Mouse (Mus musculus) bone marrow, adult 2 months (tissue): ENCODE measurements around the gene Diaph3. TPM values are rescaled to one million over a fixed set of nuclear protein-coding genes. Genes with fewer than 3 reads are reported as not detected.

Experiments used
- H3K27ac ChIP-seq: fragments of 200-500 bp; 2 replicates; pipeline ENCODE4 v1.5.1; 2012; ENCODE audit warnings: low read depth, mild to moderate bottlenecking, control low read depth, inconsistent platforms, low read length; ENCODE audit not compliant: control insufficient read depth, poor library complexity, insufficient read depth
- H3K4me1 ChIP-seq: fragments of 200-500 bp; 2 replicates; pipeline ENCODE4 v1.6.1; 2011; ENCODE audit warnings: low read length; ENCODE audit not compliant: control insufficient read depth, insufficient read depth
- H3K4me3 ChIP-seq: fragments of 200-500 bp; replicated peaks from 2 replicates; pipeline ENCODE3; 2011; ENCODE audit warnings: mild to moderate bottlenecking, low read depth, low read length, control low read depth; ENCODE audit not compliant: control insufficient read depth
- CTCF ChIP-seq: fragments of 200-500 bp; IDR thresholded peaks from 2 replicates; pipeline ENCODE4 v1.5.1; 2011; ENCODE audit warnings: low read length, control low read depth; ENCODE audit not compliant: control insufficient read depth, insufficient read depth
- POLR2A ChIP-seq: fragments of 200-500 bp; IDR thresholded peaks from 2 replicates; pipeline ENCODE4 v1.6.1; 2011; ENCODE audit warnings: low read depth, mild to moderate bottlenecking, control low read depth, low read length, borderline replicate concordance; ENCODE audit not compliant: control insufficient read depth
- WGBS: fragments of 180-500 bp; shearing (Covaris S2); methylation state at CpG from one replicate; pipeline ENCODE4 v1.1.7; 2018; 5-methylcytosine and 5-hydroxymethylcytosine counted together
- polyA plus RNA-seq: library from polyadenylated mRNA; stranded (reverse); fragments of >200 nt; gene quantifications from 2 replicates; pipeline ENCODE4 v1.2.4, GENCODE M21; 2011; ENCODE audit warnings: low replicate concordance; ENCODE audit not compliant: missing spikeins, insufficient read depth, insufficient read length

Gene Diaph3
- polyA plus RNA-seq, 1 experiment: 30.7 TPM

GRCm38 (mm10) chr14:86781553-86782273 lies 359.3 kb downstream of the Diaph3 start:
- H3K27ac ChIP-seq: no peak overlapping the region
- WGBS: 72% methylated on average over 6 of the region's 6 CpGs
- no peak overlapping the region for H3K4me3 ChIP-seq
- no peaks in the 10 kb centered on the region; the same call in 1 of the 2 replicates for H3K4me1 ChIP-seq
- TF ChIP-seq CTCF (0 out of 2 replicates have a peak, but pooled peaks have one; percentile 18), POLR2A (no peak)

- WGBS: 93% methylated on average over 2 of the region's 2 CpGs
- no peak for TF ChIP-seq CTCF
- H3K4me3 ChIP-seq: no peak overlapping the region
Observed at GRCm38 (mm10) chr14:86773311-86773710, 367.7 kb downstream of the Diaph3 start.

GRCm38 (mm10) chr14:86772176-86773150 lies 368.6 kb downstream of the Diaph3 start:
- Histone ChIP-seq H3K4me1 (no peaks in the 10 kb centered on the region; the same call in 1 of the 2 replicates), H3K27ac (no peak overlapping the region), H3K4me3 (no peak overlapping the region)
- no peak for TF ChIP-seq POLR2A
- TF ChIP-seq CTCF: no peak
- 90% methylated on average over 14 of the region's 14 CpGs for WGBS

More at GRCm38 (mm10) chr14:86773311-86773710, 367.7 kb downstream of the Diaph3 start:
- Histone ChIP-seq H3K27ac (no peak overlapping the region), H3K4me1 (no peaks in the 10 kb centered on the region; the same call in 1 of the 2 replicates)

GRCm38 (mm10) chr14:86764286-86764685 lies 376.7 kb downstream of the Diaph3 start:
- TF ChIP-seq CTCF (no peak), POLR2A (no peak)
- no peaks in the 10 kb centered on the region for H3K4me1 ChIP-seq
- H3K27ac ChIP-seq: no peak overlapping the region
- no peak overlapping the region for H3K4me3 ChIP-seq
- 88% methylated on average over 2 of the region's 2 CpGs for WGBS

GRCm38 (mm10) chr14:86757604-86758520 lies 383.2 kb downstream of the Diaph3 start:
- H3K4me1 ChIP-seq: no peaks in the 10 kb centered on the region
- no peak overlapping the region for H3K27ac ChIP-seq
- WGBS: 79% methylated on average over 9 of the region's 9 CpGs
- TF ChIP-seq POLR2A: no peak
- no peak for TF ChIP-seq CTCF
- H3K4me3 ChIP-seq: no peak overlapping the region

- H3K4me1 ChIP-seq: no peaks in the 10 kb centered on the region
- H3K4me3 ChIP-seq: no peak overlapping the region
- no peak for TF ChIP-seq CTCF
- no peak overlapping the region for H3K27ac ChIP-seq
- WGBS: 87% methylated on average over 4 of the region's 4 CpGs
Observed at GRCm38 (mm10) chr14:86757132-86757531, 383.9 kb downstream of the Diaph3 start.

- TF ChIP-seq CTCF (no peak), POLR2A (no peak)
- H3K4me3 ChIP-seq: no peak overlapping the region
- H3K4me1 ChIP-seq: no peaks in the 10 kb centered on the region
- 91% methylated on average over 7 of the region's 7 CpGs for WGBS
- no peak overlapping the region for H3K27ac ChIP-seq
Observed at GRCm38 (mm10) chr14:86750351-86750750, 390.7 kb downstream of the Diaph3 start.
